Mouse (Mus musculus) spleen, postnatal 14 days (tissue): ENCODE measurements around the gene Capn13.

Experiments used
- DNase-seq, 2 experiments: peaks; one replicate each; pipeline ENCODE4 v3.0.0; 2021 to 2022; ENCODE audit warnings: low spot score in 2 of 2

The Capn13 gene

GRCm38 (mm10) chr17:73400862-73401261 is at the start of gene Capn13:
Capn13 (minus strand) TSS chr17:73400866.
- no peak for DNase-seq

GRCm38 (mm10) chr17:73449104-73449503 is 48.4 kb upstream of the Capn13 start:
- DNase-seq = no peak

DNA sequence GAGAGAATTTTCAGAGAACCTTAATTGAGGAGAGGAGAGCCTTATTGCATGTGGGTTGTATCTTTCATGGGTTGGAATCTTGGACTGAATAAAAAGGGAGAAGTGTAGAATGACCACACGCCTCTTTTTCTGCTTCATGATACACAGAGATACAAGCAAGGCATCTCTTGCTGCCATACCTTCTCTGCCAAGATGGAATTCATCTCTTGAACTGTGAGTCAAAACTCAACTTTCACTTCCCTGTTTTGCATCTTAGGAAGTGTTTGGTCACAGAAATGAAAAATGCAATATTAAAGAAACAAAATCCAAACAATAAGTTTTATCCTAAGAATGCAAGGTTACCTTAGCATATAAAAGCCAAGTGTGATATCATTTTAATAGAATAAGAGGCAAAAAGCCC is 40.1 kb upstream of the Capn13 start:
- DNase-seq = no peak

GRCm38 (mm10) chr17:73432564-73433006 is 31.9 kb upstream of the Capn13 start:
- DNase-seq = no peak

DNA sequence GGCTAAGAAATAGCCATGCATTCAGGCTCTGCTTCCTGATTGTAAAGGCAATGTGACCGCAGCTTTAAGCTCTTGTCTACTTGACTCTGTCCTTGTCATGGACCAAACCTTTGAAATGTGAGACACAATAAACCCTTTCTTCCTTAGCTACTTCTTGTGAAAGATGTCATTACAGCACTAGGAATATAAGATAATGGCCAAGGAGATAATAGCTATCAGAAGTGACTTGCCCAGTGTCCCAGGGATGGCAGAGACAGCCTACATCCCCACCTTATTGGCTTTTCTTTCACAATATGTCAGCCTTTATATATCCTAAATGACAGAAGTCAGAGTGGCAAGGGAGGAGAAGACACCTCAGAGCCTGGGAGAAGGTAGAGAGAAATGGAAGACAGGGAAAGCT is 31.4 kb upstream of the Capn13 start:
- DNase-seq = no peak

DNA sequence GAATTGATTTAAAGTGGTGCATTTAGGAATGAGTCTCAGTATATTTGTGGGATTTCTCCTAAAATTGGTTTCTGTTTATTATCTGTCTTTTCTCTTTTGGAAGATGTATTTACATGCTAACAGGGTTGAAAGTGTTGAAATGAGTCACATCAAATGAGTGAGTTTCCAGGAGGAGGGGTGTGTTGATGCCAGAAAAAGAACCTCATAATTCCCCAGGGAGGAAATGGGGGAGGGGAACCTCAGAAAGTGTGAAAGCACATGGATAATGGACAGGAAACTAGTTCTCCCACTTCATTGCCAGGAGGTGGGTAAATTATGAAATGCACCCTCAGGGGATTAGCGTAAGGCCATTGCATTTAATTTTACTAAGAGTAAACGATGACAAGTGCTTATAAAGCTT is 16.7 kb upstream of the Capn13 start:
- no peak for DNase-seq

DNA sequence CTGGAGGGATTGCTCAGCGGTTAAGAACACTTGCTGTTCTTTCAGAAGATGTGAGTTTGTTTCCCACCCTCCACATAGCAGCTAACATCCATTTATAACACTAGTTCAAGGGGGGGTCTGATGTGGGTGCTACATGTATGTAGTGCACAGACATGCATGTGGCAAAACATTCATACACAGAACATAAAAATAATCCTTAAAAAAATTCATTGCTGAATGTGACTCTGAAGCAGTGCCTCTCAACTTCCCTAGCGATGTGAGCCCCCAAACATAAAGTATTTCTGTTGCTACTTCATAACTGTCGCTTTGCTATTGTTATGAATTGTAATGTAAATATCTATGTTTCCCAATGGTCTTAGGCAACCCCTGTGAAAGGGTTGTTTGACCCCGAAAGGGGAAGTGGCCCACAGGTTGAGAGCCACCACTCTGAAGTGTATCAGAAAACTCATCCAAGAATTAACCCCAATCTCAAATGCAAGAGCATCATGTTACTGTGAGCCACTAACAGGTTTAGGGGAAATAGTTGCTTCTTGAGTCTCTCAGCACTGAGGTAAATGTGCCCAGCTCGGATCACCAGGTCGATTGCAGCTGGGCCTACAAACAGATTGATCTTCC is 15.6 kb upstream of the Capn13 start:
- DNase-seq = no peak

DNA sequence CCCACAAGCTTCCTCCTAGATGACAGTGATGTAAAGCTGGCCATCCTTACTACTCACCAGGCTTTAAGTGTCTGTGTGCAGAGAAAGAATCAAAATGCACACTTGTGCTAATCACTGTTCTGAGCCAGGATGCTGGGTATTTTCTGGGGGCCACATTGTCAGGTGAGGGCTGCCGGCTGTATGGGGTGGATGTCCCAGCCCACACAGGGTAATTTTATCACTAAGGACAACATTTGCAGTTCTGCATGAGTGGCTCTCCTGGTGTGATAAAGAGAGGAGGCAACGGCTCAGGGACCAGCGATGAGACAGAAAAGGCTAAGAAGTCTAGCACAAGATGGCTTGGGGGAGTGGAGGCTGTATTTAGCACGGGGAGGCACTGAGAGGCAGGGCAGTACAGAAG is 11.2 kb upstream of the Capn13 start:
- no peak for DNase-seq

- DNase-seq = no peak
Observed at GRCm38 (mm10) chr17:73401272-73401671, 606 bp upstream of the Capn13 start.

DNA sequence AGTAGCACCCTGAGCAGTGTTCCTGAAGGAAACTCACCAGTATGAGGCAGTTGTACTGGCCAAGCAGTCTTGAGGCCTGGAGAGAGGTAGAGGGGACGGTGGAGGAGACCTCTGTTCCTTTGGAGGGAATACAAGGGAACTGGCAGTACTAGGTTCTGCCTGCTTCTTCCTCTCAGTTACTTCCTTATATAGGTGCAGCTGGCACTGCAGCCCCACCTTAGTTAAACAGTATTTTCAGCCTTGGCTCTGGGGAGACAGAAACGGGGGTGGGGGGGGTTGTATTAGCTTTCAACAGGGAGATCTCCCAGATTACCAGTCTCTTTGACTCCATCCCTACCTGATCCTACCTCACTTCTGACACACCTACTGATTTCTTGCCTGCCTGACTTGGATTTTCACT is 1.5 kb downstream of the Capn13 start:
- no peak for DNase-seq

GRCm38 (mm10) chr17:73393361-73393760 is 7.3 kb downstream of the Capn13 start:
- no peak for DNase-seq

DNA sequence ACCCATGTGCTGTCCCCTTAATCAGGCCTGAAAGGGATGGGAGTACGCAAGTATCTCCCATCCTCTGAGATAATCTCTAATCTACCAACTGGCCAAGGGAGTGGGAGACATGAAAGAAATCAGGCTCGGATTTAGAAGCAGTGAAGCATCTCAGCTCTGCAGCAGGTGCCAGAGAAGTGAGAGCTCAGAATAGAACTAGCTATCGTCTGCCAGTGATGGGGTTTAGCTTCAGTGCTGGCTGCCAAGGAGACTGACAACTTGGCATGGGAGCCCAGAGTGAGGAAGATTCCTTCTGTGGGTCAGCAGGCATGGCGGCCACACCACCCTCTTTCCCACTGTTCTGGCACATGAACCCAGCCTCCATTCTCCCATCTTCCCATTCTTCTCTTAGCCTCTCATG is 8.9 kb downstream of the Capn13 start:
- DNase-seq = no peak

DNA sequence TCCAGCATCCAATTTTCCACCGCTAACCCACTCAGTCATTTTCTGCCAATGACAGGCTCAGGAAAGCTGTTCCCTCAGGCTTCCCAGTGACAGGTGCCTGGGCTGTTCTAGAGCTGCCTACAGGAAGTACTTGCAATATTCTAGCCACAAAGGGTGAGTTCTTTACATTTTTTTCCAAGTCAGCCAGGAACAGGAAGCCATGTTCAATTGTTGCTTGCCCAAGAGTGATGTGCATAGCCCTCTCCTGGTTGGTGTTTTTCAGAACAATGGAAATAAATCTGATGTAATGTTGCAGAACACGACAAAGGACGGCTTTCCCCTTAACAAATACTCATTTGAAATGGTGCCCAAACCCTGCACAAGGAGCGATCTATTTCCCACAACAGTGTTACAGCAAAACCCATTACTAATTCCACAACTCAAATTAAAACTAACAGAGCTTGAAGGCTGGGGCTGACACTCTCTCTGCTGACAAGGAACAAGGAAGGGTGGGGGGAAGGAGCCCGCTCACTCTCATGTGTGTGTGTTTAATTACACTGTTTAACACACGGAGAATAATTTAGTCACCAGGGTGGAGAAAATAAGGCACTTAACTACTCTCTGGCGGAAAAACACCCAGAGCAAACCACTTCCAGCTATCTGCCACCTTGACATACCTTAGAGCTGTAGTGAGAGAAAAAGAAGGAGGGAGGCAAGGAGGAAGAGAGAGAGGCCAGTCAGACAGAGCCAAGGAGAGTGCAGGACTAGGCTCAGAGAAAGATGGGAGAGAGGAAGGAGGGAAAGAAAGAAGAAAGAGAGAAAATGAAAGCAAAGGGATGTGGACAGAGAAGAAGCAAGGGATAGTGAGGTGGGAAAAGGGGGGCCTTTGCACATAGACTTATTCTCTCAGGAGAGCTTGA is 10.2 kb downstream of the Capn13 start:
- DNase-seq = no peak

- no peak for DNase-seq
Observed at GRCm38 (mm10) chr17:73389336-73389735, 11.3 kb downstream of the Capn13 start.

- no peak for DNase-seq
Observed at GRCm38 (mm10) chr17:73386581-73386980, 14.1 kb downstream of the Capn13 start.

DNA sequence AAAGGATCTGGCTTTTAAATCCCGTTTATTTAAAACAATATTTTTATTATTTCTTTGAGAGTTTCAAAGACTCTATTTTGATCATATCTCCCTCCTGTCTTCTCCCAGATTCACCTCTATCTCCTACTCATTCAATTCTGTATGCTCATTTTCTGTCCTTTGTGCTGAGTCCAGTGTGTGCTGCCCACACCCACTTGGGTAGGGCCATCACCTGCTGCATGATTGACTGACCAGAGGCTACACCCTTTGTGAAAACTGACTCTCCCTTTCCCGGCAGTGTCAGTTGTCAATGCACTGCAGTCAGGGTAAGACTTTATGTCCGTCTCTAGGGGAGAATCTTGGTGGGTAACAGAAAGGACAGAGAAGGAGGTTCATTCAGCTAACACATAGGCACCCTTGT is 14.7 kb downstream of the Capn13 start:
- DNase-seq = no peak

- DNase-seq = no peak
Observed at GRCm38 (mm10) chr17:73382327-73383014, 18.2 kb downstream of the Capn13 start.

GRCm38 (mm10) chr17:73381681-73382080 is 19.0 kb downstream of the Capn13 start:
- no peak for DNase-seq

DNA sequence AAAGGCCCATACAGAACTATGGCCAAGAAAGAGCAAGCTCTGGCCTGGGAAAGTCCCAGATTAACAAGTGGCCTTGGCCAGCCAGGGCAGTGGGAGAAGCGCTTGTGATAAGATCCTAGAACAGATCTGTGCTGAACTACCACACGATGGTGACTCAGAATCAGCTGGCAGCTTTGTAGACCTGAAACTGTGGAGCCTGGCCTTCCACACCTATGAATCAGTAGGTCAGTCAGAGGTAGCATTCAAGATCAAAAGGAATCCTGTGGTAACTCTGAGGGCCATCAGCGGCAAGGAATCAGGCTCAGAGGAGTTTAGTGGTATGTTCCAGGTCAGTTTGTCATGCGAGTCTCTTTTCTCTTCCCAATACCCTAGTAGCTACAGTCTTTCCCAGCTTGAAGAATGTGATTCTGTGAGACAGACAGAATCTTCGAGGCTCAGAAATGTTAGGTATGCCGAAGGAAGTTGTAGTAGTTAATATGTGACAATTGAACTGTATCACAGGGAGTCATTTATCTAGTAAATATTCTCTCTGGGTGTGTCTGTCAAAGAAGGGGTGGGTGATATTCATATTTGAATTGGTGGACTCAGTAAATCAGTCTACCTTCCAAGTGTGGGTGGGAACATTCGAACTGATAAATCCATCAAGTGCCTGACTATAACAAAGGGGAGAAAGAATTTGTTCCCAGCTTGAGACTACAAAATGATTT is 22.7 kb downstream of the Capn13 start:
- no peak for DNase-seq

GRCm38 (mm10) chr17:73367334-73367733 is 33.3 kb downstream of the Capn13 start:
- no peak for DNase-seq

GRCm38 (mm10) chr17:73361054-73361453 is 39.6 kb downstream of the Capn13 start:
- no peak for DNase-seq
